Mouse (Mus musculus): ENCODE data around the gene Rftn2. TPM values are rescaled to one million over a fixed set of nuclear protein-coding genes. Genes with fewer than 3 reads are reported as not detected.

The Rftn2 gene
- total RNA-seq, 4 experiments from 2014 or later: 32.0 to 37.6 (median 32.9) TPM

GRCm38 (mm10) chr1:55173720-55174557 lies 52.6 kb downstream of the Rftn2 start:
- no peak for DNase-seq (ENCODE audit: low spot score in 2 of 2)

- no peak for DNase-seq (ENCODE audit: low spot score in 2 of 2)
Observed at GRCm38 (mm10) chr1:55171361-55172325, 54.9 kb downstream of the Rftn2 start.

- no peak for DNase-seq (ENCODE audit: low spot score in 2 of 2)
Observed at GRCm38 (mm10) chr1:55168591-55168990, 58.0 kb downstream of the Rftn2 start.

- no peak for DNase-seq (ENCODE audit: low spot score in 2 of 2)
Observed at GRCm38 (mm10) chr1:55167560-55167959, 59.0 kb downstream of the Rftn2 start.

GRCm38 (mm10) chr1:55164005-55164404 lies 62.6 kb downstream of the Rftn2 start:
- no peak for DNase-seq (ENCODE audit: low spot score in 2 of 2)

- DNase-seq (ENCODE audit: low spot score in 2 of 2): no peak
Observed at GRCm38 (mm10) chr1:55162781-55163180, 63.8 kb downstream of the Rftn2 start.

- no peak for DNase-seq (ENCODE audit: low spot score in 2 of 2)
Observed at GRCm38 (mm10) chr1:55161895-55162294, 64.7 kb downstream of the Rftn2 start.

- DNase-seq (ENCODE audit: low spot score in 2 of 2): peak; percentile 65 to 71
Observed at GRCm38 (mm10) chr1:55160831-55161638, 65.5 kb downstream of the Rftn2 start.

- DNase-seq (ENCODE audit: low spot score in 2 of 2): no peak
Observed at GRCm38 (mm10) chr1:55160218-55160617, 66.4 kb downstream of the Rftn2 start.

- no peak for DNase-seq (ENCODE audit: low spot score in 2 of 2)
Observed at GRCm38 (mm10) chr1:55158821-55159220, 67.8 kb downstream of the Rftn2 start.

GRCm38 (mm10) chr1:55158211-55158610 lies 68.4 kb downstream of the Rftn2 start:
- DNase-seq (ENCODE audit: low spot score in 2 of 2): peak in 1 of 2 experiments; percentile 21

GRCm38 (mm10) chr1:55157329-55157728 lies 69.3 kb downstream of the Rftn2 start:
- DNase-seq (ENCODE audit: low spot score in 2 of 2): no peak

- DNase-seq (ENCODE audit: low spot score in 2 of 2): peak in 1 of 2 experiments; percentile 54
Observed at GRCm38 (mm10) chr1:55145556-55145955, 81.0 kb downstream of the Rftn2 start.

- DNase-seq (ENCODE audit: low spot score in 2 of 2): no peak
Observed at GRCm38 (mm10) chr1:55144338-55144737, 82.2 kb downstream of the Rftn2 start.

GRCm38 (mm10) chr1:55135846-55136245 lies 90.7 kb downstream of the Rftn2 start:
- DNase-seq (ENCODE audit: low spot score in 2 of 2): no peak

- DNase-seq (ENCODE audit: low spot score in 2 of 2): no peak
Observed at GRCm38 (mm10) chr1:55134301-55134700, 92.3 kb downstream of the Rftn2 start.

- no peak for DNase-seq (ENCODE audit: low spot score in 2 of 2)
Observed at GRCm38 (mm10) chr1:55133173-55133572, 93.4 kb downstream of the Rftn2 start.

GRCm38 (mm10) chr1:55132308-55132707 lies 94.3 kb downstream of the Rftn2 start:
- no peak for DNase-seq (ENCODE audit: low spot score in 2 of 2)

- peak in 1 of 2 experiments; percentile 39 for DNase-seq (ENCODE audit: low spot score in 2 of 2)
Observed at GRCm38 (mm10) chr1:55131424-55132014, 95.1 kb downstream of the Rftn2 start.

GRCm38 (mm10) chr1:55130943-55131401 lies 95.6 kb downstream of the Rftn2 start, which contains the start of gene Mob4:
Gene Mob4, plus strand, starts transcription at chr1:55131231.
- DNase-seq (ENCODE audit: low spot score in 2 of 2): peak; percentile 72 to 85
